Mouse (Mus musculus) heart, adult 10 weeks (tissue): ENCODE measurements around the gene Ypel4. TPM values are rescaled to one million over a fixed set of nuclear protein-coding genes. Genes with fewer than 3 reads are reported as not detected.

Source experiments
- polyA plus RNA-seq: library from polyadenylated mRNA; stranded (reverse); fragments of 350-450 nt; fragmentation: Illumina TruSeq; extraction: RNeasy Lipid Tissue Mini Kit (QIAGEN cat#74804); gene quantifications from one replicate; pipeline ENCODE4 v1.2.3, GENCODE M21; 2014; ENCODE audit warnings: low read depth, low replicate concordance

Gene Ypel4
- polyA plus RNA-seq, result 2.2 TPM

GRCm38 (mm10) chr2:84733579-84734300 is at the start of gene Ypel4:
Ypel4 (plus strand) TSS chr2:84734058.

DNA sequence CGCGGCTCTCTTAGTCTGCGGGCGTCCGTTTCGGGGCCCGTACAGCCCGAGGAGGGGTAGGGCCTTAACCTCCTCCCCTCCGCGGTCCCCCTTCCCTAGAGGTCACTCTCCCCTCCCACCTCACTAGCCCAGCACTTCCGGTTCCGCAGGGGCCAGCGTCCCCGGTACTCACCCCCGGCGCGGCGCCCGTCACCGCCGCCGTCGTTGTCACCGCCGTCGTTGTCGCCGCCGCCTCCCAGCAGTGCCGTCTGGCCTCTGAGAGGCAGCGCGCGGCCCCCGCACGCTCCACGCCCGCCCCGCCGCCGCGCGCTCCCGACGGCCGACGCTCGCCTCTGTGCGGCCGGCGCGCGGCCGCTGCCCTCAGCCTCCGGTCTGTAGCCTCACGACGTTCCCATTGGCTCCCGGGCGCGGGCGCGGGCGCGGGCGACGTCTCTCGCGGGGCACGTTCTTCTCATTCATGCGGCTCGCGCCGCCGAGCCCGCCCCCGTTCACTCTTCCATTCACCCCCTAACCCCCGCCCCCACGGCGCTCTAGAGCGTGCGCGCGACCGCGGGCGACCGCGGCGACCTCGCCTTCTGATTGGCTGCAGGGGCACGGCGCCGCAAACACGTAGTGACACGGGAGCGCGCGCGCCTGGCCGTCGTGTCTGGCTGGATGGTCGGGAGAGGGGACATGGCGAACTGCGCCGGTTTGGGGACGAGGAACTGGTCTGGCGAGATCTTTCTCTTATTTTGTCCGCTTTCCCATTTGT is 18.9 kb upstream of the Ypel4 start, which contains the start of gene Zdhhc5:
TSS of gene Zdhhc5 (minus strand) at position 370 of the 751 bp plus-strand sequence.

GRCm38 (mm10) chr2:84727172-84727858 is 6.5 kb upstream of the Ypel4 start, which contains the start of gene Clp1:
Clp1 (minus strand) TSS chr2:84727350.

GRCm38 (mm10) chr2:84743561-84743960 is 9.7 kb downstream of the Ypel4 start, which contains the start of gene Gm19426:
Gm19426 (minus strand) TSS chr2:84743655.

GRCm38 (mm10) chr2:84775241-84775640 is 41.4 kb downstream of the Ypel4 start, which contains the start of gene Serping1:
Serping1 (minus strand) TSS chr2:84775444.

Other genes starting within 250 kb of the Ypel4 start
- gene Ctnnd1, start 83.3 kb upstream of the Ypel4 start, polyA plus RNA-seq, result 50.6 TPM
- gene Btbd18, start 75.0 kb upstream of the Ypel4 start, polyA plus RNA-seq, result not detected
- 31.5 TPM for gene Selenoh, start 63.3 kb upstream of the Ypel4 start, polyA plus RNA-seq
- gene Gm28635, start 56.0 kb upstream of the Ypel4 start, polyA plus RNA-seq, result not detected
- gene Med19, start 55.7 kb upstream of the Ypel4 start, polyA plus RNA-seq, result 15.4 TPM
- 102 TPM for gene Tmx2, start 54.9 kb upstream of the Ypel4 start, polyA plus RNA-seq
- 53.7 TPM for gene Zdhhc5, start 18.9 kb upstream of the Ypel4 start, polyA plus RNA-seq
- gene Clp1, start 6.7 kb upstream of the Ypel4 start, polyA plus RNA-seq, result 4.6 TPM
- 2.0 TPM for gene Gm19426, start 9.6 kb downstream of the Ypel4 start, polyA plus RNA-seq
- gene Serping1, start 41.4 kb downstream of the Ypel4 start, polyA plus RNA-seq, result 157 TPM
- 20.4 TPM for gene Ube2l6, start 64.8 kb downstream of the Ypel4 start, polyA plus RNA-seq
- not detected for gene Smtnl1, start 88.6 kb downstream of the Ypel4 start, polyA plus RNA-seq
- 113 TPM for gene Timm10, start 92.9 kb downstream of the Ypel4 start, polyA plus RNA-seq
- 2.1 TPM for gene Slc43a1, start 104.8 kb downstream of the Ypel4 start, polyA plus RNA-seq
- 1.5 TPM for gene Rtn4rl2, start 152.7 kb downstream of the Ypel4 start, polyA plus RNA-seq
- 77.8 TPM for gene Slc43a3, start 202.5 kb downstream of the Ypel4 start, polyA plus RNA-seq
- gene Prg2, start 246.4 kb downstream of the Ypel4 start, polyA plus RNA-seq, result not detected